Mouse (Mus musculus) urinary bladder, postnatal 14 days (tissue): ENCODE measurements at regions not wholly inside any gene's neighbourhood (a gene's known extent, or its start where the extent isn't known, plus 50 kb on each side); places are given as distances from the start of the nearest gene placed in this dataset.

ENCODE experiments used
- DNase-seq: peaks from one replicate; pipeline ENCODE4 v3.0.0; 2021; ENCODE audit warnings: low spot score

- no peak for DNase-seq
Measured at GRCm38 (mm10) chr7:110679916-110680315, 52.5 kb downstream of the Adm start.

- DNase-seq: no peak
Measured at GRCm38 (mm10) chr7:110682911-110683310, 55.5 kb downstream of the Adm start.

GRCm38 (mm10) chr7:110688884-110689681 is 61.6 kb downstream of the Adm start:
- DNase-seq: peak; percentile 87

GRCm38 (mm10) chr7:110690241-110690640 is 62.8 kb downstream of the Adm start:
- DNase-seq: no peak

GRCm38 (mm10) chr7:110690856-110691255 is 63.4 kb downstream of the Adm start:
- DNase-seq: peak; percentile 46

- no peak for DNase-seq
Measured at GRCm38 (mm10) chr7:110694262-110694661, 66.8 kb downstream of the Adm start.

- peak; percentile 60 for DNase-seq
Measured at GRCm38 (mm10) chr7:110695729-110696128, 68.3 kb downstream of the Adm start.

- no peak for DNase-seq
Measured at GRCm38 (mm10) chr7:110698211-110699153, 69.5 kb upstream of the Ampd3 start.

- DNase-seq: no peak
Measured at GRCm38 (mm10) chr7:110699596-110699995, 68.4 kb upstream of the Ampd3 start.

GRCm38 (mm10) chr7:110701681-110702413 is 66.2 kb upstream of the Ampd3 start:
- DNase-seq: no peak

GRCm38 (mm10) chr7:110702414-110702783 is 65.6 kb upstream of the Ampd3 start:
- DNase-seq: no peak

- DNase-seq: no peak
Measured at GRCm38 (mm10) chr7:110705311-110706000, 62.5 kb upstream of the Ampd3 start.

GRCm38 (mm10) chr7:110706001-110706695 is 61.9 kb upstream of the Ampd3 start:
- peak; percentile 57 for DNase-seq

GRCm38 (mm10) chr7:110706696-110707087 is 61.3 kb upstream of the Ampd3 start:
- peak; percentile 82 for DNase-seq

GRCm38 (mm10) chr7:110708116-110708515 is 59.9 kb upstream of the Ampd3 start:
- peak; percentile 87 for DNase-seq

- no peak for DNase-seq
Measured at GRCm38 (mm10) chr7:110708781-110709180, 59.2 kb upstream of the Ampd3 start.

- peak; percentile 52 for DNase-seq
Measured at GRCm38 (mm10) chr7:110709606-110710005, 58.4 kb upstream of the Ampd3 start.

GRCm38 (mm10) chr7:110710256-110710962 is 57.6 kb upstream of the Ampd3 start:
- no peak for DNase-seq

- no peak for DNase-seq
Measured at GRCm38 (mm10) chr7:110713661-110714060, 54.3 kb upstream of the Ampd3 start.

- no peak for DNase-seq
Measured at GRCm38 (mm10) chr7:110715110-110715509, 52.9 kb upstream of the Ampd3 start.
